Mouse (Mus musculus): ENCODE measurements around the gene Ccdc88c. TPM values are rescaled to one million over a fixed set of nuclear protein-coding genes. Genes with fewer than 3 reads are reported as not detected.

Ccdc88c gene
- total RNA-seq, 2 experiments from 2014 or later, result 16.7 to 28.8 TPM

- intact Hi-C loops (cut with DNase I), result no loop called here
- DNase-seq (ENCODE audit: low spot score in 2 of 2), result no peak
These were observed 80.8 kb downstream of the Ccdc88c start for GRCm38 (mm10) chr12:100948021-100948420.

- intact Hi-C loops (cut with DNase I), result no loop called here
- DNase-seq (ENCODE audit: low spot score in 2 of 2), result no peak
These were observed 82.9 kb downstream of the Ccdc88c start for GRCm38 (mm10) chr12:100945948-100946347.

GRCm38 (mm10) chr12:100945501-100945900 lies 83.4 kb downstream of the Ccdc88c start:
- intact Hi-C loops (cut with DNase I), result no loop called here
- no peak for DNase-seq (ENCODE audit: low spot score in 2 of 2)

- no peak for DNase-seq (ENCODE audit: low spot score in 2 of 2)
- intact Hi-C loops (cut with DNase I), result no loop called here
These were observed 83.9 kb downstream of the Ccdc88c start for GRCm38 (mm10) chr12:100944921-100945336.

GRCm38 (mm10) chr12:100943146-100943545 lies 85.7 kb downstream of the Ccdc88c start:
- no peak for DNase-seq (ENCODE audit: low spot score in 2 of 2)
- intact Hi-C loops (cut with DNase I), result no loop called here

- no peak for DNase-seq (ENCODE audit: low spot score in 2 of 2)
- intact Hi-C loops (cut with DNase I), result no loop called here
These were observed 87.5 kb downstream of the Ccdc88c start for GRCm38 (mm10) chr12:100941361-100941760.

GRCm38 (mm10) chr12:100937441-100938360 lies 91.2 kb downstream of the Ccdc88c start:
- no peak for DNase-seq (ENCODE audit: low spot score in 2 of 2)
- intact Hi-C loops (cut with DNase I), result no loop called here

GRCm38 (mm10) chr12:100936737-100937136 lies 92.1 kb downstream of the Ccdc88c start:
- DNase-seq (ENCODE audit: low spot score in 2 of 2), result no peak
- intact Hi-C loops (cut with DNase I), result loop anchor here (1.0 kb wide), 1 partner anchor 93 kb away; the partner anchor contains the start of gene Ccdc88c

- DNase-seq (ENCODE audit: low spot score in 2 of 2), result peak; percentile 73 to 74
- intact Hi-C loops (cut with DNase I), result loop anchor here (1.0 kb wide), 1 partner anchor 93 kb away; the partner anchor contains the start of gene Ccdc88c
These were observed 92.7 kb downstream of the Ccdc88c start for GRCm38 (mm10) chr12:100936116-100936515.

GRCm38 (mm10) chr12:100934796-100935195 lies 94.1 kb downstream of the Ccdc88c start:
- no peak for DNase-seq (ENCODE audit: low spot score in 2 of 2)
- intact Hi-C loops (cut with DNase I), result no loop called here

GRCm38 (mm10) chr12:100931653-100932052 lies 97.2 kb downstream of the Ccdc88c start:
- intact Hi-C loops (cut with DNase I), result no loop called here
- no peak for DNase-seq (ENCODE audit: low spot score in 2 of 2)

- intact Hi-C loops (cut with DNase I), result loop anchor here (5.0 kb wide), 1 partner anchor 351 kb away; no protein-coding TSS in a partner anchor
- DNase-seq (ENCODE audit: low spot score in 2 of 2), result no peak
These were observed 100.6 kb downstream of the Ccdc88c start for GRCm38 (mm10) chr12:100928286-100928685.

GRCm38 (mm10) chr12:100925644-100926619 lies 102.9 kb downstream of the Ccdc88c start:
- intact Hi-C loops (cut with DNase I), result loop anchor here (2.0 to 5.0 kb wide), 2 partner anchors 77 to 349 kb away; no protein-coding TSS in a partner anchor
- DNase-seq (ENCODE audit: low spot score in 2 of 2), result peak in 1 of 2 experiments; percentile 37

GRCm38 (mm10) chr12:100924646-100925339 lies 104.1 kb downstream of the Ccdc88c start:
- intact Hi-C loops (cut with DNase I), result loop anchor here (5.0 kb wide), 1 partner anchor 347 kb away; no protein-coding TSS in a partner anchor
- no peak for DNase-seq (ENCODE audit: low spot score in 2 of 2)

GRCm38 (mm10) chr12:100910731-100911130 lies 118.1 kb downstream of the Ccdc88c start:
- intact Hi-C loops (cut with DNase I), result loop anchor here (5.0 kb wide), 1 partner anchor 33 kb away; no protein-coding TSS in a partner anchor
- DNase-seq (ENCODE audit: low spot score in 2 of 2), result peak; percentile 60 to 68

GRCm38 (mm10) chr12:100909765-100910164 lies 119.1 kb downstream of the Ccdc88c start:
- intact Hi-C loops (cut with DNase I), result loop anchor here (5.0 kb wide), 1 partner anchor 32 kb away; no protein-coding TSS in a partner anchor
- DNase-seq (ENCODE audit: low spot score in 2 of 2), result no peak

GRCm38 (mm10) chr12:100908298-100909034 lies 120.4 kb downstream of the Ccdc88c start:
- DNase-seq (ENCODE audit: low spot score in 2 of 2), result no peak
- intact Hi-C loops (cut with DNase I), result no loop called here

- intact Hi-C loops (cut with DNase I), result no loop called here
- DNase-seq (ENCODE audit: low spot score in 2 of 2), result peak in 1 of 2 experiments; percentile 35
These were observed 121.1 kb downstream of the Ccdc88c start, which contains the start of gene Gpr68 for GRCm38 (mm10) chr12:100907598-100908297. Gene Gpr68, minus strand, starts transcription at chr12:100908198.

All from left cerebral cortex, postnatal 36 days (tissue).